Mouse (Mus musculus): ENCODE measurements around the gene Entr1.

- TF ChIP-seq CHD2 (IDR thresholded peaks at IDR 0.05; ENCODE audit: low read depth, low read length) (no peak), HCFC1 (IDR thresholded peaks at IDR 0.05; ENCODE audit: borderline replicate concordance, insufficient read depth, low read length) (no peak), MAFK (IDR thresholded peaks at IDR 0.05; ENCODE audit: insufficient read depth, low read depth, low read length) (no peak), ZNF384 (IDR thresholded peaks at IDR 0.05; ENCODE audit: low read depth, low read length) (no peak)
Observed at GRCm38 (mm10) chr2:26417066-26417465, 27.9 kb upstream of the Entr1 start.

Data from ES-E14 (cell line).